Mouse (Mus musculus): ENCODE results near the gene Sik3. TPM values are rescaled to one million over a fixed set of nuclear protein-coding genes. Genes with fewer than 3 reads are reported as not detected.
A peak's percentile ranks its signal among the peaks of the same experiment; 100 is the strongest.

Gene Sik3
- total RNA-seq (2017) = 8.8 to 21.7 TPM (median 11.0 TPM) in 3 replicates

DNA sequence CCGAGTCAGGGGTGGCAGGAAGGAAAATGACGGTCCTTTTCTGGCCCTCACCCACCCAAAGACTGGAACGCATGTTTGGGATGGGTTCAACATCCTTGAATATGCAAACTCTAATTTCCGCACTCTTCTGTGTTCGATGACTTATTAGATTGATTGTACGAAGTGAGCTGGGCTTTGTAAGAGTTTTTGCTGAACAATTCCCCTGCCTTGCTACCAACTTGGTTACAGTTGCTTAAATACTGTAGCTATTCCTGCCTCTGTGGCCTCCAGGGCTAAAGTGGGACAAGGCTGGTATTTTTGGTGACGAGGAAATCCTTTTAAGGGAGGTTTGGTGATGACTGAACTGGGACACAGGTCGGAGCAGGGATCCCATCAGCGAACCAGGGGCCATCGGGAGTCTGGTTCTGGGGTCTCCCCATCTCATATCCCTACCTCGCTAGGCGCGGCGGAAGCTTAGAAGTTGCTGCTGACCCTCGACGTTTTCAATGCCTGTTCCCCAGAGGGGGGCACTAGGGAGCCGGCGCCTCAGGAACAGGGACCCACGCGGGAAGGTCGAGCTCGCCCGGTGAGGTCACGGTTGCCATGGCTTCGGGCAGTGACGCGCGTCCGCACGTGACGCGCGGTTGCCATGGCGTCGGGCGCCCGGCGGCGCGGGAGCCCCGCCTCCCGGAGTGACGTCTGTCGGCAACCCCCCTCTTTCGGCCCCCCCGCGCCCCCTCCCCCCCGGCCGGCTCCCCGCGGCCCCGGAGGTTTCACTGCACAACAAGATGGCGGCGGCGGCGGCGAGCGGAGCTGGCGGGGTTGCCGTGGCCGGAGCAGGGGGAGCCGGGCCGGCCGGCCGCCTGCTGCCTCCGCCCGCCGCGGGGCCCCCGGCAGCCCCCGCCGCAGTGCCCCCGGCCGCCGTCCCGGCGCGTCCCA is at the start of gene Sik3, which contains the start of gene Pafah1b2:
Sik3 (plus strand) TSS at position 730 of the 918 bp plus-strand sequence.
Pafah1b2 (minus strand) TSS at position 600 of the 918 bp plus-strand sequence.
- peak; percentile 68 for ATAC-seq (replicated peaks; ENCODE audit: insufficient number of reproducible peaks, low FRiP score, low TSS enrichment, poor library complexity, severe bottlenecking)

DNA sequence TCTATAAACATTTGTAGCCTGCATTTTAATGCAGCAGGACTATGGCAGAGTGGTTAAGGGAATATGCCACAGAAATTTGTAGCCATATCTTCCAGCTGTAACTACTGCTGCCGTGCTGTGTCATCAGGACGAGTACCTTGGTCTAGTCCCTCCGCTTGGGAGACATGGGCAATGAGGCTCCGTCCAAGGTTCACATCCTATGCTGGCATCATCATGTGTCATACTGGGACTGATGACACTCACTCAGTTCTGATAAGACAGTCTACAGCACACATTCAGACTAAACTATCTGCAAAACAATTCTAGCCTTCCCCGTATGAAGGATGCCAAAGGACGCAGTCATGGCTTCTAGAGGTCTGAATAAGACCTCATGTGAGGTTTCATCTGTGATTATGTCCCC is 49.0 kb upstream of the Sik3 start:
- ATAC-seq (replicated peaks; ENCODE audit: insufficient number of reproducible peaks, low FRiP score, low TSS enrichment, poor library complexity, severe bottlenecking) = no peak

GRCm38 (mm10) chr9:45976884-45977283 is 35.7 kb upstream of the Sik3 start:
- ATAC-seq (replicated peaks; ENCODE audit: insufficient number of reproducible peaks, low FRiP score, low TSS enrichment, poor library complexity, severe bottlenecking) = no peak

DNA sequence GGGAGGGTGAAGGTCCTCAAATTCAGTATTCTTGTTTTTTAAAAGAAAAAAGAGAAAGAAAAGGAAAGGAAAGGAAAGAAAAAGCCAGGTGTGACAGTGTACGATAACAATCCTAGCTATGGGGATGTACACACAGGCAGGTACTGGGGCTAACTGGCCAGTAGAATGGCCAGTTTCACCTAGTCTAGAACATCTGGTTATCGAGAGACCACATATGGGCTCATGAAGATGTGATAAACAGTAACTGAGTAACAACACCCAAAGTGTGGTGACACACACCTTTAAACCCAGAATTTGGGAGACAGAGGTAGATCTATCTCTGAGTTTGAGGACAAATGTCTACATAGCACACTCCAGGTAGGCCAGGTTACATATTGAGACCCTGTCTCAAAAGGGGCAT is 32.8 kb upstream of the Sik3 start:
- no peak for ATAC-seq (replicated peaks; ENCODE audit: insufficient number of reproducible peaks, low FRiP score, low TSS enrichment, poor library complexity, severe bottlenecking)

DNA sequence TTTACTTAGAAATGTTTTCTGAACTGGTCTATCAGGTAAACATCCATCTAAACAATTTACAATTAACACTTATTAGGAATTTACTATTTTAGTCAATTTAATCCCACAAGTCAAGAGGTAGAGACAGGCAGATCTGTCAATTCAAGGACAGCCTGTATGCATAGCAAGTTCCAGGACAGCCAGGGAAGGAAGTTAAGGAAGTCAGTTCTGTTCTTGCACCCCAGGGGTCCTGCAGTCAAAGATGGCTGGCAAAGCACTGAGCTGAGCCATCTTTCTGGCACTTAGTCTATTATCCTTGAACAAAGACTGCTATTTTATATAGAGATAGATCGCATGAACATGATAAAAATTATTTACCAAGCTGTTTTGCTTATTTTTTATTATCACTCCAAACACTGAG is 32.0 kb upstream of the Sik3 start:
- ATAC-seq (replicated peaks; ENCODE audit: insufficient number of reproducible peaks, low FRiP score, low TSS enrichment, poor library complexity, severe bottlenecking) = no peak

- no peak for ATAC-seq (replicated peaks; ENCODE audit: insufficient number of reproducible peaks, low FRiP score, low TSS enrichment, poor library complexity, severe bottlenecking)
Measured at GRCm38 (mm10) chr9:45981331-45981730, 31.3 kb upstream of the Sik3 start.

DNA sequence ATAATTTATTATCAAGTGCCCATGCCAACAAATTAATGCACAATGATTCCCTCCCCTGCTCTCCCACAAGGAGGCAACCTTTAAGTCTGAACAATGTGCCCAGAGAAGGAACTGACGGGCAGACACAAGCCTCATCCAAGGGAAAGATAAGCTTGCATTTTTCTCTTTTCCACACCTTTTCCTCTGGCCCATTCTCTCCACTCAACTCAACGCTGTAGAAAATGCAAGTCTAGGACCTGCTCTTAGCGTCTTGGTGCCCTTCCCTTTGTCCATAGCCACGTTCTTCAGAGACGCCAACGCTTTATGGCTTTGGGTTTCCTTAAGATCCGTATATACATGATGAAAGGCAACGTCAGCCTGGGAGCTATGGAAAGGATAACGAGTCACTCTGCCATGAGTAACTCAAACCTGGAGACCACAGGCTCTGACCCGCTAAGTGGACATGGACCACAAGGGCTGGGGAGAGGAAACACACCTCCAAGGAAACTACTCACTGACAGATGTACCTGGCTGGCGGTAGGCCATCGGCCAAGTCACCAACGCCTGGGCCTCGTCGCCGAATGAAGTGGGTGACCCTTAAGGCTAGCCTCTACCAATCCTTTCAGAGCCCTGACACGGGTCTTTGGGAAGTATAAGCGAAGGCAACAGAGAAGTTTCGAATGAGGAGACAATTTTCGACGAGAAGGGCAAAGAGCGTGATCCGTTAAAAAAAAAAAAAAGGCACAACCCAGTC is 28.8 kb upstream of the Sik3 start:
- peak; percentile 40; the same call in 1 of the 2 replicates for ATAC-seq (replicated peaks; ENCODE audit: insufficient number of reproducible peaks, low FRiP score, low TSS enrichment, poor library complexity, severe bottlenecking)

GRCm38 (mm10) chr9:45984409-45985228 is 28.0 kb upstream of the Sik3 start:
- ATAC-seq (replicated peaks; ENCODE audit: insufficient number of reproducible peaks, low FRiP score, low TSS enrichment, poor library complexity, severe bottlenecking) = peak; percentile 82

GRCm38 (mm10) chr9:45985229-45985567 is 27.4 kb upstream of the Sik3 start:
- ATAC-seq (replicated peaks; ENCODE audit: insufficient number of reproducible peaks, low FRiP score, low TSS enrichment, poor library complexity, severe bottlenecking) = no peak

GRCm38 (mm10) chr9:45999009-45999408 is 13.6 kb upstream of the Sik3 start:
- no peak for ATAC-seq (replicated peaks; ENCODE audit: insufficient number of reproducible peaks, low FRiP score, low TSS enrichment, poor library complexity, severe bottlenecking)

DNA sequence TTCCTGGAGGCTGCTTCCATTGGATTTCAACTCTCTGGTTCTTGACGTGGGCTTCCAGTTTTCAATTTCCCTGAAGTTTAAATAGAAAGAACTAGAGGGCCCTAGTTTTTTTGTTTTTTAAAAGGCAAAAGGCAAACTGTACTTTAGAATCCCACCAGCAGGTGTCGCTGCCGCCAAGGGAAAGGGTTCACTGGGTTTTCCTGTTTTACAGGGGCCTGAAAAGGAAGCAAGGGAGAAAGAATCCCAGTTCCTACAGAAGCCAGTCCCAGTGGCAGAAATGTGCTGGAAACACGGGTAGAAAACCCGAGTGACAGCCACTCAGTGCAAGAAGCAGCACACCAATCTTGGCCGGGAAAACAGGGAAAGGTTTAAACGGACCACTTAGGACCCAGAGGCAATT is 8.9 kb upstream of the Sik3 start:
- ATAC-seq (replicated peaks; ENCODE audit: insufficient number of reproducible peaks, low FRiP score, low TSS enrichment, poor library complexity, severe bottlenecking) = no peak

- ATAC-seq (replicated peaks; ENCODE audit: insufficient number of reproducible peaks, low FRiP score, low TSS enrichment, poor library complexity, severe bottlenecking) = no peak
Measured at GRCm38 (mm10) chr9:46004529-46004928, 8.1 kb upstream of the Sik3 start.

GRCm38 (mm10) chr9:46006224-46006623 is 6.4 kb upstream of the Sik3 start:
- no peak for ATAC-seq (replicated peaks; ENCODE audit: insufficient number of reproducible peaks, low FRiP score, low TSS enrichment, poor library complexity, severe bottlenecking)

GRCm38 (mm10) chr9:46008931-46009668 is 3.5 kb upstream of the Sik3 start:
- ATAC-seq (replicated peaks; ENCODE audit: insufficient number of reproducible peaks, low FRiP score, low TSS enrichment, poor library complexity, severe bottlenecking) = no peak

- peak; percentile 65 for ATAC-seq (replicated peaks; ENCODE audit: insufficient number of reproducible peaks, low FRiP score, low TSS enrichment, poor library complexity, severe bottlenecking)
Measured at GRCm38 (mm10) chr9:46009669-46009983, 3.0 kb upstream of the Sik3 start.

DNA sequence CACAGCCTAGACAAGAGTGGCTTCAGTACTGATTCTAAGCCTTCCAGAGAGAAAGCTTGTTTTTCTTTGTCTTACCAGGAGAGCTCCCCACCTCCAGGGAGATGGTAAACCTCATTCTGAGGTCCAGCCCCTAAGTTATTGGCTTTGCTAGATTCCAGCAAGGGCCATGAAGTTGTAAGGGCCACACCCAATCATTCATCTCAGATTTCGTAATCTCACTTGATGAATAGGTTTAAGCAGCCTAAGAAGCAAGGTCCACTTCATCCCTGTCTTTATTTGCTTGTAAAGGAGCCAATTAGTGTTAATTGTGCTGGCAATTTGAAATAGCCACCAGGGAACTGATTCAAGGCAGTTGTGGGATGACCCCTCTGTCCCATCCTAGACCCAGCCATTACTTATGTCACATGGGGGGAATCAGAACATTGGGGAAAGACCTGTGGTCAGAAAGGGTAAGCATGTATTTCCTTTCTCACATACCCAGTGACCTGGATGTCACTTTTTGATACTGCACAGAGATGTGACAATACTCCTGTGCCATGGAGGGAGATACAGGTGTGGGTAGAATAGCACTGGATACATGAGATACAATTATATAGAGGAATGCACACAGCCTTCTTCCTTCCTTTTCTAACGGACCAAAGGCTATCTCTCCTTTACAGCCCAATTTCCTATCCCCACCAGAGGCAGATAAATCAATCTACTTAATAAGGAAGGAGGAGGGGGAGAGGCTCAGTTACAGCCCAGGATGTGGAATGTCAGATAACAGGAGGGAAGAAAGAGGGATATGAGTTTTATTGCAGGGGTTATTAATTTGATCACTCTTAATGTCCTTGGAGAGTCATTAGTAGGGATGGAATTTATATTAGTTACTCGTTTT is 1.3 kb upstream of the Sik3 start:
- no peak for ATAC-seq (replicated peaks; ENCODE audit: insufficient number of reproducible peaks, low FRiP score, low TSS enrichment, poor library complexity, severe bottlenecking)

GRCm38 (mm10) chr9:46013009-46013586 is 478 bp downstream of the Sik3 start:
- no peak for ATAC-seq (replicated peaks; ENCODE audit: insufficient number of reproducible peaks, low FRiP score, low TSS enrichment, poor library complexity, severe bottlenecking)

All from monocyte, adult 5-6 weeks (primary cell).